In genomic region chr1:145377031-145377430, GRCm38 (mm10) we compare ENCODE assay signal across 26 mouse cellular contexts.
DNase-seq lines count a peak whose midpoint lies in the region; ATAC-seq and TF ChIP-seq lines count a peak whose summit lies in the region.
"Had no signal": no experiment of that assay in that cellular context is flagged by ENCODE, and none has a peak within 500 bp of the region (broad histone marks: within the 10 kb centered on the region; RNA-seq: fewer than 3 reads in every experiment).

No protein-coding gene starts in this region.

- H3K4me1 ChIP-seq in limb, embryonic 14.5 days (ENCODE audit: control insufficient read depth, insufficient read depth, low read length), result no peaks in the 10 kb centered on the region
- H3K4me1 ChIP-seq in limb, embryonic 10.5 days, result no peaks in the 10 kb centered on the region
- H3K4me1 ChIP-seq: embryonic facial prominence, embryonic 12.5 days; embryonic facial prominence, embryonic 15.5 days; forebrain, embryonic 10.5 days; forebrain, embryonic 12.5 days had no signal

- peak; percentile 4 for DNase-seq in limb, embryonic 14.5 days (ENCODE audit: low spot score)
- no peak for DNase-seq in limb, embryonic 10.5 days (ENCODE audit: low spot score)
- DNase-seq in 416B (ENCODE audit: low read depth) (peak; percentile 81), NIH3T3 (ENCODE audit: low read depth) (peak; percentile 68)
- DNase-seq in kidney, postnatal 10 days, result no peak
- no peak for DNase-seq in layer of hippocampus, adult 8-10 months (ENCODE audit: low spot score in 2 of 2)
- DNase-seq: adrenal gland, adult 2 months; adrenal gland, postnatal 10 days; adrenal gland, postnatal 25 days; cerebellum, adult 11 months; cerebellum, adult 18-20 months; cerebellum, adult 8-10 months; cerebellum, adult 9-11 months; cerebellum, postnatal 14 days; cerebellum, postnatal 36 days; embryo, embryonic 11 days had no signal

- no peaks in the 10 kb centered on the region for H3K27me3 ChIP-seq in limb, embryonic 14.5 days (ENCODE audit: control insufficient read depth, insufficient read depth, low read length)
- H3K27me3 ChIP-seq in limb, embryonic 10.5 days (ENCODE audit: low read depth, poor library complexity, severe bottlenecking), result no peaks in the 10 kb centered on the region
- H3K27me3 ChIP-seq: CH12.LX; embryonic facial prominence, embryonic 12.5 days; embryonic facial prominence, embryonic 15.5 days; forebrain, embryonic 12.5 days had no signal

- H3K27ac ChIP-seq in limb, embryonic 14.5 days (replicated peaks; ENCODE audit: low read depth, low read length), result no peak overlapping the region
- no peak overlapping the region for H3K27ac ChIP-seq in limb, embryonic 10.5 days
- H3K27ac ChIP-seq: embryonic facial prominence, embryonic 12.5 days; embryonic facial prominence, embryonic 15.5 days; forebrain, embryonic 10.5 days; forebrain, embryonic 12.5 days had no signal

- H3K4me2 ChIP-seq in limb, embryonic 14.5 days (replicated peaks; ENCODE audit: low read depth, low read length, severe bottlenecking), result no peak overlapping the region
- H3K4me2 ChIP-seq: embryonic facial prominence, embryonic 12.5 days; embryonic facial prominence, embryonic 15.5 days; forebrain, embryonic 12.5 days had no signal

- H3K36me3 ChIP-seq in limb, embryonic 14.5 days (ENCODE audit: control insufficient read depth, insufficient read depth, low read length), result no peaks in the 10 kb centered on the region
- H3K36me3 ChIP-seq in limb, embryonic 10.5 days, result no peaks in the 10 kb centered on the region
- H3K36me3 ChIP-seq: embryonic facial prominence, embryonic 12.5 days; embryonic facial prominence, embryonic 15.5 days; forebrain, embryonic 10.5 days; forebrain, embryonic 12.5 days; G1E had no signal

- TF ChIP-seq POLR2A in limb, embryonic 14.5 days (IDR thresholded peaks at IDR 0.05; ENCODE audit: borderline replicate concordance, extremely low read depth, insufficient read depth, insufficient read length), result no peak

- H3K9me3 ChIP-seq in limb, embryonic 14.5 days (ENCODE audit: control insufficient read depth, low read length), result no peaks in the 10 kb centered on the region
- no peaks in the 10 kb centered on the region for H3K9me3 ChIP-seq in limb, embryonic 10.5 days (replicated peaks)
- H3K9me3 ChIP-seq: embryonic facial prominence, embryonic 12.5 days; embryonic facial prominence, embryonic 15.5 days; forebrain, embryonic 10.5 days; forebrain, embryonic 12.5 days; G1E had no signal

- ATAC-seq in limb, embryonic 14.5 days (ENCODE audit: low FRiP score, low read depth), result no peak
- ATAC-seq in granulocyte monocyte progenitor cell, adult 5-6 weeks (replicated peaks; ENCODE audit: poor library complexity, severe bottlenecking), result no peak
- ATAC-seq: CD4-positive, CD25-positive, alpha-beta regulatory T cell, adult 4 months; forebrain, embryonic 16.5 days had no signal

- 71% methylated on average over 2 of the region's 2 CpGs for WGBS in limb, embryonic 14.5 days
- WGBS in limb, embryonic 10.5 days, result 82% methylated on average over 2 of the region's 2 CpGs

- no peak overlapping the region for H3K4me3 ChIP-seq in limb, embryonic 14.5 days (replicated peaks; ENCODE audit: low read length)
- no peak overlapping the region for H3K4me3 ChIP-seq in limb, embryonic 10.5 days
- H3K4me3 ChIP-seq: embryonic facial prominence, embryonic 12.5 days; embryonic facial prominence, embryonic 15.5 days; erythroblast, embryonic 14.5 days; forebrain, embryonic 10.5 days; forebrain, embryonic 12.5 days had no signal

- no peak overlapping the region for H3K9ac ChIP-seq in limb, embryonic 14.5 days (ENCODE audit: low read depth, low read length, severe bottlenecking)
- H3K9ac ChIP-seq: embryonic facial prominence, embryonic 12.5 days; embryonic facial prominence, embryonic 15.5 days; forebrain, embryonic 12.5 days had no signal

Comparison
In these comparisons a context has a peak if more than half of its experiments do, and no peak if none do; other contexts are left out.
1. DNase-seq: peak in limb, embryonic 14.5 days (single experiment), 416B (single experiment) and NIH3T3 (single experiment); none in limb, embryonic 10.5 days (single experiment), kidney, postnatal 10 days (single experiment) and layer of hippocampus, adult 8-10 months (0 of 2).